Mouse (Mus musculus) leukemia stem cell, adult 10-12 weeks (primary cell): ENCODE data around the gene Krtap12-1. TPM values are rescaled to one million over a fixed set of nuclear protein-coding genes. Genes with fewer than 3 reads are reported as not detected.

Experiments
- polyA plus RNA-seq: library from polyadenylated mRNA; stranded (reverse); fragments of >175 nt; gene quantifications from 2 replicates; pipeline ENCODE4 v1.2.3, GENCODE M21; 2012; ENCODE audit warnings: low replicate concordance

Krtap12-1 gene
- polyA plus RNA-seq, result not detected in 2 replicates

GRCm38 (mm10) chr10:77720299-77720698 is at the start of gene Krtap12-1:
Krtap12-1 (plus strand) TSS chr10:77720599.

GRCm38 (mm10) chr10:77685895-77686664 is 34.3 kb upstream of the Krtap12-1 start, which contains the start of gene Tspear:
Tspear (plus strand) TSS chr10:77686569.

GRCm38 (mm10) chr10:77690356-77690807 is 30.0 kb upstream of the Krtap12-1 start, which contains the start of gene Gm19402:
Gm19402 (minus strand) TSS chr10:77690757.

GRCm38 (mm10) chr10:77697133-77697532 is 23.3 kb upstream of the Krtap12-1 start, which contains the start of gene Gm9508:
Gm9508 (minus strand) TSS chr10:77697233.

GRCm38 (mm10) chr10:77706326-77706725 is 14.1 kb upstream of the Krtap12-1 start, which contains the start of gene Gm10272:
Gm10272 (plus strand) TSS chr10:77706626.

GRCm38 (mm10) chr10:77711157-77711556 is 9.2 kb upstream of the Krtap12-1 start, which contains the start of gene Gm10024:
Gm10024 (plus strand) TSS chr10:77711457.

GRCm38 (mm10) chr10:77715507-77715906 is 4.9 kb upstream of the Krtap12-1 start, which contains the start of gene Gm10142:
Gm10142 (plus strand) TSS chr10:77715807.

GRCm38 (mm10) chr10:77726186-77726585 is 5.8 kb downstream of the Krtap12-1 start, which contains the start of gene Gm10100:
Gm10100 (plus strand) TSS chr10:77726486.

GRCm38 (mm10) chr10:77741924-77742688 is 21.7 kb downstream of the Krtap12-1 start, which contains the start of gene Gm18596:
Gm18596 (minus strand) TSS chr10:77742638.

GRCm38 (mm10) chr10:77751254-77751653 is 30.9 kb downstream of the Krtap12-1 start, which contains the start of gene Gm9736:
Gm9736 (minus strand) TSS chr10:77751354.

GRCm38 (mm10) chr10:77759582-77759981 is 39.2 kb downstream of the Krtap12-1 start, which contains the start of gene Gm3233:
Gm3233 (minus strand) TSS chr10:77759682.

Other genes starting within 250 kb of the Krtap12-1 start
- gene Fam207a, start 204.8 kb upstream of the Krtap12-1 start, polyA plus RNA-seq, result 53.1 and 149 TPM in 2 replicates
- 3.8 and 15.3 TPM in 2 replicates for gene Itgb2, start 190.3 kb upstream of the Krtap12-1 start, polyA plus RNA-seq
- 22.2 and 37.6 TPM in 2 replicates for gene Pttg1ip, start 138.9 kb upstream of the Krtap12-1 start, polyA plus RNA-seq
- 36.3 and 57.5 TPM in 2 replicates for gene Sumo3, start 114.5 kb upstream of the Krtap12-1 start, polyA plus RNA-seq
- not detected in 2 replicates for gene Gm49325, start 114.4 kb upstream of the Krtap12-1 start, polyA plus RNA-seq
- gene Ube2g2, start 98.3 kb upstream of the Krtap12-1 start, polyA plus RNA-seq, result 15.4 and 47.2 TPM in 2 replicates
- gene Tspear, start 34.0 kb upstream of the Krtap12-1 start, polyA plus RNA-seq, result 0.10 and 0.16 TPM in 2 replicates
- gene Gm19402, start 29.8 kb upstream of the Krtap12-1 start, polyA plus RNA-seq, result not detected in 2 replicates
- not detected in 2 replicates for gene Gm9508, start 23.4 kb upstream of the Krtap12-1 start, polyA plus RNA-seq
- not detected in 2 replicates for gene Gm10272, start 14.0 kb upstream of the Krtap12-1 start, polyA plus RNA-seq
- gene Gm10024, start 9.1 kb upstream of the Krtap12-1 start, polyA plus RNA-seq, result not detected in 2 replicates
- gene Gm10142, start 4.8 kb upstream of the Krtap12-1 start, polyA plus RNA-seq, result not detected in 2 replicates
- not detected in 2 replicates for gene Gm10100, start 5.9 kb downstream of the Krtap12-1 start, polyA plus RNA-seq
- 0.22 TPM in 1 of 2 replicates, not detected in the other for gene Gm18596, start 22.0 kb downstream of the Krtap12-1 start, polyA plus RNA-seq
- not detected in 2 replicates for gene Gm9736, start 30.8 kb downstream of the Krtap12-1 start, polyA plus RNA-seq
- not detected in 2 replicates for gene Gm3233, start 39.1 kb downstream of the Krtap12-1 start, polyA plus RNA-seq
- 0.28 TPM in 1 of 2 replicates, not detected in the other for gene Gm3238, start 50.7 kb downstream of the Krtap12-1 start, polyA plus RNA-seq
- not detected in 2 replicates for gene Gm7138, start 56.3 kb downstream of the Krtap12-1 start, polyA plus RNA-seq
- not detected in 2 replicates for gene Gm3250, start 61.9 kb downstream of the Krtap12-1 start, polyA plus RNA-seq
- gene Gm7137, start 67.6 kb downstream of the Krtap12-1 start, polyA plus RNA-seq, result not detected in 2 replicates
- not detected in 2 replicates for gene Gm9639, start 74.5 kb downstream of the Krtap12-1 start, polyA plus RNA-seq
- not detected in 2 replicates for gene Gm19668, start 78.5 kb downstream of the Krtap12-1 start, polyA plus RNA-seq
- not detected in 2 replicates for gene Gm9507, start 91.2 kb downstream of the Krtap12-1 start, polyA plus RNA-seq
- gene Gm2696, start 94.1 kb downstream of the Krtap12-1 start, polyA plus RNA-seq, result not detected in 2 replicates
- not detected in 2 replicates for gene Krtap10-4, start 106.5 kb downstream of the Krtap12-1 start, polyA plus RNA-seq
- not detected in 2 replicates for gene Krtap10-10, start 115.3 kb downstream of the Krtap12-1 start, polyA plus RNA-seq
- gene Gm36176, start 126.2 kb downstream of the Krtap12-1 start, polyA plus RNA-seq, result not detected in 2 replicates
- gene Gm10318, start 132.3 kb downstream of the Krtap12-1 start, polyA plus RNA-seq, result not detected in 2 replicates
- not detected in 2 replicates for gene Gm3285, start 141.4 kb downstream of the Krtap12-1 start, polyA plus RNA-seq
- gene Lrrc3, start 181.9 kb downstream of the Krtap12-1 start, polyA plus RNA-seq, result 0.09 and 0.15 TPM in 2 replicates
- gene Trpm2, start 250.0 kb downstream of the Krtap12-1 start, polyA plus RNA-seq, result 2.6 and 5.5 TPM in 2 replicates